Mouse (Mus musculus): ENCODE measurements at regions not wholly inside any gene's neighbourhood (a gene's known extent, or its start where the extent isn't known, plus 50 kb on each side); places are given as distances from the start of the nearest gene placed in this dataset.

DNA sequence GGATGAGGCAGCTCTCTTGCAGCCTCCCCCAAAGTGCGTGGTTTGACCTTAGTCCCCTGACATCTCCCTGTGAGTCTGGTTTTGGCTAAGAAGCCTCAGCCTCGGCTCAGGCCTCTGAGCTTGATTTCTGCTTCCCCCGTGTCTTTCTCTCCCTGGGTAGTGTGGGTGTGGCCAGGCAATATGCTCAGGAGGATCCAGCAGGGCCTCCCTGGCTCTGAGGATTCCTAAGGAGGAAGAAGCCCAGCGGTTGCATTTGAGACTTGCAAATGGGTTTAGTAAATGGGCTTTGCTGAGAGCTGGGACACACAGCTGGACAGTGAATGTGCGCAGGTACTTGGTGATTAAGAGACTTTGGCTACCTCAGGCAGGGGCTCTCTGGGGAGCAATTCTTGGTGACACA, 238.0 kb upstream of the 4931429L15Rik start:
- H3K4me3 ChIP-seq (ENCODE audit: low read depth, low read length) = no peak overlapping the region
- H3K4me2 ChIP-seq (ENCODE audit: low read depth, low read length) = no peak overlapping the region
- H3K27me3 ChIP-seq (ENCODE audit: control insufficient read depth, insufficient read depth, low read length) = no peaks in the 10 kb centered on the region
- no peaks in the 10 kb centered on the region for H3K4me1 ChIP-seq (ENCODE audit: control insufficient read depth, insufficient read depth, low read length)
- no peak for DNase-seq (ENCODE audit: low spot score)
- H3K36me3 ChIP-seq (replicated peaks; ENCODE audit: control insufficient read depth, insufficient read depth, low read depth, low read length) = no peaks in the 10 kb centered on the region
- no peak overlapping the region for H3K9ac ChIP-seq (replicated peaks; ENCODE audit: low read length)
- H3K9me3 ChIP-seq (replicated peaks; ENCODE audit: control insufficient read depth, low read length) = no peaks in the 10 kb centered on the region
- H3K27ac ChIP-seq (replicated peaks; ENCODE audit: low read depth, low read length) = no peak overlapping the region
- 32% methylated on average over 5 of the region's 5 CpGs for whole genome bisulfite sequencing
- ATAC-seq (replicated peaks; ENCODE audit: insufficient number of reproducible peaks, low FRiP score, low TSS enrichment, low read depth) = no peak

DNA sequence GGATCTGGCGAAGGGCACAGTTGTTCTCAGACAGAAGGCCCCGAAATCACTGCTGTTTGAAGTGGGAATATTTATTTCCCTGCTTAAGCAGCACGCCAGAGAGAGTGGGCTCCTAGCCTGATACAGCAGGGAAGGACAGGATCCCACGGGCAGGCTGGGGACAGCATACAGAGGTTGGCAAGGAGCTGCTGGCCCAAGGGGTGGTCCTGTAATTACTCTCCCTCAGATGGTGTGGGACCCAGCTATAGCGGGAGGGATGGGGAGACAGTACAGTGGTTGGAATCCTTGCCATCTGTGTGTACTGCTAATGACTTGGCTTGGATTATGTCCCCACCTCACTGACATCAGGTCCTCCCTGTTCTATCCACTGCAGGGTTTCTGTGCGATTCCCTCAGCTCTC, 235.4 kb upstream of the 4931429L15Rik start:
- no peak overlapping the region for H3K4me2 ChIP-seq (ENCODE audit: low read depth, low read length)
- H3K9ac ChIP-seq (replicated peaks; ENCODE audit: low read length) = no peak overlapping the region
- no peaks in the 10 kb centered on the region for H3K4me1 ChIP-seq (ENCODE audit: control insufficient read depth, insufficient read depth, low read length)
- H3K4me3 ChIP-seq (ENCODE audit: low read depth, low read length) = no peak overlapping the region
- no peaks in the 10 kb centered on the region for H3K9me3 ChIP-seq (replicated peaks; ENCODE audit: control insufficient read depth, low read length)
- H3K27me3 ChIP-seq (ENCODE audit: control insufficient read depth, insufficient read depth, low read length) = no peaks in the 10 kb centered on the region
- no peak for ATAC-seq (replicated peaks; ENCODE audit: insufficient number of reproducible peaks, low FRiP score, low TSS enrichment, low read depth)
- no peaks in the 10 kb centered on the region for H3K36me3 ChIP-seq (replicated peaks; ENCODE audit: control insufficient read depth, insufficient read depth, low read depth, low read length)
- 58% methylated on average over 6 of the region's 6 CpGs for WGBS
- no peak overlapping the region for H3K27ac ChIP-seq (replicated peaks; ENCODE audit: low read depth, low read length)
- DNase-seq (ENCODE audit: low spot score) = no peak

DNA sequence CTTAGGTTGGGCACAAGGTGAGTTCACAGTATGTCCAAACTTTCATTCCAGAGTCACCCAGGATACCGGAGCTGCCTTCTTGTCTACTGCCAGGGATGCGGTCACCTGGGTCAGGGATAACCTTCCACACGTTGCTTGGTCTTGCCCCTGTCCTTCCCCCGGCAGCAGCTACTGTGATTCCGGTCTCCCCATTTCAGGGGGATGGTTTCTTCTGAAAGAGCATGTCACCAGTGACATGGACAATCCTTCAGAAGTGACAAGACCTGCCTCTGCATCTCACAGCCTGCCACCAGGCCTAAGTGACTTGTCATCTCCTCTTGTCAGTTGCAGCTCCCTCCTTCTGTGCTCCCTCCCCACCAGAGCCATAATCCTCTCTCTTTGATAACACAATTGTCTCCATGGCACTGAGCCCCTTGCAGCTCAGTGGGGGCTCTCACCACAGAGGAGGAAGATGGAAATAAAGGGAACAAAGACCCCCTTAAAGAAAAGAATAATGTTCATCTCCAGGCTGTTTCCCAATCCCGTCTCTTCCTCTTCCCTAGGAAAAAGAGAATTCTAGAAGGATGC, 234.9 kb upstream of the 4931429L15Rik start:
- Histone ChIP-seq H3K4me1 (ENCODE audit: control insufficient read depth, insufficient read depth, low read length) (no peaks in the 10 kb centered on the region), H3K27ac (replicated peaks; ENCODE audit: low read depth, low read length) (no peak overlapping the region), H3K27me3 (ENCODE audit: control insufficient read depth, insufficient read depth, low read length) (no peaks in the 10 kb centered on the region), H3K36me3 (replicated peaks; ENCODE audit: control insufficient read depth, insufficient read depth, low read depth, low read length) (no peaks in the 10 kb centered on the region), H3K9ac (replicated peaks; ENCODE audit: low read length) (no peak overlapping the region), H3K9me3 (replicated peaks; ENCODE audit: control insufficient read depth, low read length) (no peaks in the 10 kb centered on the region), H3K4me2 (ENCODE audit: low read depth, low read length) (no peak overlapping the region), H3K4me3 (ENCODE audit: low read depth, low read length) (no peak overlapping the region)
- DNase-seq (ENCODE audit: low spot score) = no peak
- 65% methylated on average over 6 of the region's 6 CpGs for WGBS
- no peak for ATAC-seq (replicated peaks; ENCODE audit: insufficient number of reproducible peaks, low FRiP score, low TSS enrichment, low read depth)

DNA sequence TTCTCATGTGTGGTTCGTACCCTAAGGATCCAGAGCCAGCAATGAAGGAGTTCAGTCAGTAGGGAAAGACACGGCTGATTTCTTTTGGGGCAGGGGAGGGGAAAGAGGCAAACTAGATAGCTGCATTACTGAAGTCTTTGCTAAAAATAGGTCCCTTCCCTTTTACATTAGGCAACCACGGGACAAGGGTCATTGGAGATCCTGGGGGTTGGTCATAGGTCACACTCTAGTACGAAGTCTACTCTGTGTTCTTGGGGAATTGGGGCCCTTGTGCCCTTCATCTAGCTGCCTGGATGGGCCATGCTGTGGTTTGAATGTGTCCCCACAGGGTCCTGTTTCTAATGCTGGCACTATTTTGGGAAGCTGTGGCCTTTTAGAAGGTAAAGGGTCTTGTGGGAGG, 229.6 kb upstream of the 4931429L15Rik start:
- H3K27ac ChIP-seq (replicated peaks; ENCODE audit: low read depth, low read length) = no peak overlapping the region
- no peaks in the 10 kb centered on the region for H3K9me3 ChIP-seq (replicated peaks; ENCODE audit: control insufficient read depth, low read length)
- no peaks in the 10 kb centered on the region for H3K27me3 ChIP-seq (ENCODE audit: control insufficient read depth, insufficient read depth, low read length)
- no peaks in the 10 kb centered on the region for H3K36me3 ChIP-seq (replicated peaks; ENCODE audit: control insufficient read depth, insufficient read depth, low read depth, low read length)
- no peak for ATAC-seq (replicated peaks; ENCODE audit: insufficient number of reproducible peaks, low FRiP score, low TSS enrichment, low read depth)
- no peak for DNase-seq (ENCODE audit: low spot score)
- H3K4me1 ChIP-seq (ENCODE audit: control insufficient read depth, insufficient read depth, low read length) = no peaks in the 10 kb centered on the region
- no peak overlapping the region for H3K4me2 ChIP-seq (ENCODE audit: low read depth, low read length)
- no peak overlapping the region for H3K4me3 ChIP-seq (ENCODE audit: low read depth, low read length)
- WGBS = 50% methylated on average over 4 of the region's 4 CpGs
- no peak overlapping the region for H3K9ac ChIP-seq (replicated peaks; ENCODE audit: low read length)

DNA sequence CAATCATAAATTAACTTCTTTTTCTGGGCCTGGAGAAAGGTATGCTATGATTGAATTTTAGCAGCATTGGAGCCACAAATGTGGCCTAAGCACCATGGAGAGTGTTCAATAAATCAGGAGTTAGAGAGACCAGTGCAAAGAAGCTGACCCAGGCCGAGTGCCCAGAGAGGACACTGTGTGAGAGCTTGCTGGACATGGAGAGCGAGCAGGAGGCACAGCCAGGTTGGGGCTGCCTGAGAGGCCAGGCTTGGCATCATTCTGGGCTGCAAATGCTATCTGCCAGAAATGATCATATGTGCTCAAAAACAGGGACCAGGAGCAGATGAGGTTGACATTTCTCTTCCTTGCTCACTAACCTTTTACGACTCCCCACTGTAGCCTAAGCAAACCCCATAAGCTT, 224.5 kb upstream of the 4931429L15Rik start:
- Histone ChIP-seq H3K27ac (replicated peaks; ENCODE audit: low read depth, low read length) (no peak overlapping the region), H3K9ac (replicated peaks; ENCODE audit: low read length) (no peak overlapping the region), H3K4me3 (ENCODE audit: low read depth, low read length) (no peak overlapping the region), H3K4me1 (ENCODE audit: control insufficient read depth, insufficient read depth, low read length) (no peaks in the 10 kb centered on the region), H3K36me3 (replicated peaks; ENCODE audit: control insufficient read depth, insufficient read depth, low read depth, low read length) (no peaks in the 10 kb centered on the region), H3K4me2 (ENCODE audit: low read depth, low read length) (no peak overlapping the region), H3K9me3 (replicated peaks; ENCODE audit: control insufficient read depth, low read length) (no peaks in the 10 kb centered on the region), H3K27me3 (ENCODE audit: control insufficient read depth, insufficient read depth, low read length) (no peaks in the 10 kb centered on the region)
- DNase-seq (ENCODE audit: low spot score) = no peak
- WGBS = 84% methylated on average over 3 of the region's 3 CpGs
- no peak for ATAC-seq (replicated peaks; ENCODE audit: insufficient number of reproducible peaks, low FRiP score, low TSS enrichment, low read depth)

DNA sequence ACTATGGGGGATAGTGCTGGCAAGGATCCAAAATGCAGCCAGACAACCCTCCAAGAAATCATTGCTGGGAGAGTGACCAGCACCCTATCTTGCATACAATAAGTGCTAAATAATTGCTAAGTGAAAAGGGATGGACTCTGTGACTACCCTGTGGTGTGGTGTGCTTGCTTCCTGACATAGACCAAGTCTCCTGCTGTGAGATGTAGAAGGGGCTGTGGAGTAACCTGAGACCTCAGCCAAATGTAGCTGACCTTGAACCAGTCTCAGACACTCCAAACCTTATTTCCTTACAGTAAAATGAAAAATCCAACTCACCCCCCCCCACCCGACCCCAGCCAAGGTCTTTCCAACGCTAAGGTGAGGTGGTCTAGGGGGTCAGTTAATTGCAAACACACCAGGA, 221.2 kb upstream of the 4931429L15Rik start:
- Histone ChIP-seq H3K4me1 (ENCODE audit: control insufficient read depth, insufficient read depth, low read length) (no peaks in the 10 kb centered on the region), H3K9me3 (replicated peaks; ENCODE audit: control insufficient read depth, low read length) (no peaks in the 10 kb centered on the region), H3K27ac (replicated peaks; ENCODE audit: low read depth, low read length) (no peak overlapping the region), H3K36me3 (replicated peaks; ENCODE audit: control insufficient read depth, insufficient read depth, low read depth, low read length) (no peaks in the 10 kb centered on the region), H3K9ac (replicated peaks; ENCODE audit: low read length) (no peak overlapping the region), H3K27me3 (ENCODE audit: control insufficient read depth, insufficient read depth, low read length) (no peaks in the 10 kb centered on the region), H3K4me3 (ENCODE audit: low read depth, low read length) (no peak overlapping the region), H3K4me2 (ENCODE audit: low read depth, low read length) (no peak overlapping the region)
- WGBS = 47% methylated on average over 2 of the region's 2 CpGs
- DNase-seq (ENCODE audit: low spot score) = no peak
- no peak for ATAC-seq (replicated peaks; ENCODE audit: insufficient number of reproducible peaks, low FRiP score, low TSS enrichment, low read depth)

DNA sequence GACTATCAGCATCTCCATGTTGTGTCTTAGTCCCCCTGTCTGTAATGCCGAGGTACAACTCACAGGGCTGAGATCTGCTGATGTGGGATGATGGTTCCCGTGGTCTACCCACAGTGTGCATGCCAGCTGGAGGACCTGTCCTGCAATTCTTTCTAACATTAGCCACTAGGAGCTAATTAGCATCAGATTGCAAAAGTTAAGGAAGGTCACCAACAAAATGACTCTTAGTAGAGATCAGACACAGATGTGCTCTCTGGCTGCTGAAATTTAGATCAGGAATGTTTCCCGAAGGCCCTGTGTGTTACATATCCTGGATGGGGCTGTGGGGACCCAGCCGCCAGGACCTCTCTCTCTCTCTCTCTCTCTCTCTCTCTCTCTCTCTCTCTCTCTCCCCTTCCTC, 218.8 kb upstream of the 4931429L15Rik start:
- H3K4me1 ChIP-seq (ENCODE audit: control insufficient read depth, insufficient read depth, low read length) = no peaks in the 10 kb centered on the region
- H3K9me3 ChIP-seq (replicated peaks; ENCODE audit: control insufficient read depth, low read length) = no peaks in the 10 kb centered on the region
- no peaks in the 10 kb centered on the region for H3K27me3 ChIP-seq (ENCODE audit: control insufficient read depth, insufficient read depth, low read length)
- H3K27ac ChIP-seq (replicated peaks; ENCODE audit: low read depth, low read length) = no peak overlapping the region
- ATAC-seq (replicated peaks; ENCODE audit: insufficient number of reproducible peaks, low FRiP score, low TSS enrichment, low read depth) (0 out of 2 replicates have a peak, but pooled peaks have one; percentile 18), DNase-seq (ENCODE audit: low spot score) (peak; percentile 74)
- H3K36me3 ChIP-seq (replicated peaks; ENCODE audit: control insufficient read depth, insufficient read depth, low read depth, low read length) = no peaks in the 10 kb centered on the region
- 38% methylated on average over 4 of the region's 4 CpGs for WGBS
- no peak overlapping the region for H3K4me3 ChIP-seq (ENCODE audit: low read depth, low read length)
- no peak overlapping the region for H3K4me2 ChIP-seq (ENCODE audit: low read depth, low read length)
- H3K9ac ChIP-seq (replicated peaks; ENCODE audit: low read length) = no peak overlapping the region

DNA sequence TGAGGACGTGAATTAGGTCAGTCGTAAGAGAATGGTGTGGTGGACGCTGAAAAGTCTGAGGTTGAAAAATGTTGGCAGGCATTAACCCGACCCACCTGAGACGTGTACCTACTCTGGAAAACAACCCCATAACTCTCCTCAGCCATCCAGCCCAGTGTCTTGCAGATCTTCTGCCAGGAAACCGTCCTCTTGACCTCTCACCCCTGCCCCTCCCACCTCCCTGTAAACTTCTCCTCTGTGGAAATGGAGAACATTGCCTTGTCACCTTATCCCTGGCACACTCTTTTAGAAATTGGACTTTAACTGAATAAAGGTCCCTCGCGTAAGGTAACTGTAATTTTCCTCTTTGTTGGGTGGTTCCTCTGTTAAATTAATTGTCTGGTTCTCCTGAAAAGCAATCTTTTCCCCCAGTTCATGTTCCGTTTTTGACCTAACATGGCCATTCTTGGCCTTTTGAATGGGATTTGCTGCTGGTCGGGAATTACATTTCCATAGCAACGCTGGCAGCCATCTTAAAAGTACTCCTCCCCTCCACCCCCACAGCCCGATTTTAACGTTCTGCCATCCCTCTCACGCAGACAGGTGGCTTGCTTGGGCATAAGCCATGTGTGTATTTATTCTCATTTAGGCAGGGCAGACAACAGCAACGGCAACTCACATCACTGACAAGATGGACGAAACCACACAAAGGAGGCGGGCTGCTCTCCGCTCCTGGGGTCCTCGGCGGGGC, 196.8 kb upstream of the 4931429L15Rik start:
- no peaks in the 10 kb centered on the region for H3K36me3 ChIP-seq (replicated peaks; ENCODE audit: control insufficient read depth, insufficient read depth, low read depth, low read length)
- 88% methylated on average over 20 of the region's 20 CpGs for WGBS

More for the DNA sequence above, 196.8 kb upstream of the 4931429L15Rik start:
- Histone ChIP-seq H3K4me3 (ENCODE audit: low read depth, low read length) (no peak overlapping the region), H3K27ac (replicated peaks; ENCODE audit: low read depth, low read length) (no peak overlapping the region), H3K9ac (replicated peaks; ENCODE audit: low read length) (no peak overlapping the region), H3K4me1 (ENCODE audit: control insufficient read depth, insufficient read depth, low read length) (no peaks in the 10 kb centered on the region), H3K4me2 (ENCODE audit: low read depth, low read length) (no peak overlapping the region), H3K9me3 (replicated peaks; ENCODE audit: control insufficient read depth, low read length) (no peaks in the 10 kb centered on the region), H3K27me3 (ENCODE audit: control insufficient read depth, insufficient read depth, low read length) (no peaks in the 10 kb centered on the region)
- DNase-seq (ENCODE audit: low spot score) = no peak
- ATAC-seq (replicated peaks; ENCODE audit: insufficient number of reproducible peaks, low FRiP score, low TSS enrichment, low read depth) = no peak
